Mouse (Mus musculus) neural tube, embryonic 13.5 days (tissue): ENCODE data around the gene Usp32. TPM values are rescaled to one million over a fixed set of nuclear protein-coding genes. Genes with fewer than 3 reads are reported as not detected.

Experiments used
- ATAC-seq: fragments of 200-750 bp; cut with Nextera tagmentation; 2 replicates; pipeline ENCODE4 v1.8.0; 2017; ENCODE audit warnings: low read depth, mild to moderate bottlenecking, moderate TSS enrichment, moderate library complexity
- H3K27ac ChIP-seq: fragments of 300-500 bp; sonication (generic); replicated peaks from 2 replicates; pipeline ENCODE4 v1.5.1; 2015; ENCODE audit warnings: moderate library complexity, mild to moderate bottlenecking, inconsistent platforms
- H3K27me3 ChIP-seq: fragments of 300-500 bp; sonication (generic); 2 replicates; pipeline ENCODE4 v1.6.1; 2015; ENCODE audit warnings: mild to moderate bottlenecking, inconsistent platforms
- H3K36me3 ChIP-seq: fragments of 300-500 bp; sonication (generic); 2 replicates; pipeline ENCODE4 v1.6.1; 2015; ENCODE audit warnings: mild to moderate bottlenecking, inconsistent platforms
- H3K4me1 ChIP-seq: fragments of 300-500 bp; sonication (generic); replicated peaks from 2 replicates; pipeline ENCODE4 v1.6.1; 2015; ENCODE audit warnings: inconsistent platforms
- H3K4me2 ChIP-seq: fragments of 300-500 bp; sonication (generic); 2 replicates; pipeline ENCODE4 v1.6.1; 2015; ENCODE audit warnings: inconsistent platforms, mild to moderate bottlenecking, moderate library complexity
- H3K4me3 ChIP-seq: fragments of 300-500 bp; sonication (generic); 2 replicates; pipeline ENCODE4 v1.5.1; 2015; ENCODE audit warnings: mild to moderate bottlenecking, inconsistent platforms
- H3K9ac ChIP-seq: fragments of 300-500 bp; sonication (generic); 2 replicates; pipeline ENCODE4 v1.6.1; 2015; ENCODE audit warnings: moderate library complexity, mild to moderate bottlenecking, inconsistent platforms
- H3K9me3 ChIP-seq: fragments of 300-500 bp; sonication (generic); 2 replicates; pipeline ENCODE4 v1.6.1; 2016; ENCODE audit warnings: inconsistent platforms
- WGBS: fragments of 180-500 bp; shearing (Covaris S2); methylation state at CpG from one replicate; pipeline ENCODE4 v1.1.7; 2015; 5-methylcytosine and 5-hydroxymethylcytosine counted together
- polyA plus RNA-seq: library from polyadenylated mRNA; unstranded; fragments of >200 nt; fragmentation: Nextera tagmentation; extraction: Ambion mirVana; gene quantifications from 2 replicates; pipeline ENCODE4 v1.2.1, GENCODE M21; 2015

Usp32 gene
- polyA plus RNA-seq, 1 experiment from 2014 or later: 11.6 TPM

GRCm38 (mm10) chr11:85116084-85116844, 23.7 kb downstream of the Usp32 start:
- Histone ChIP-seq H3K4me2 (no peak overlapping the region), H3K27me3 (no peaks in the 10 kb centered on the region), H3K9ac (no peak overlapping the region), H3K4me3 (no peak overlapping the region), H3K4me1 (no peaks in the 10 kb centered on the region), H3K9me3 (no peaks in the 10 kb centered on the region), H3K36me3 (peaks cover 2% of the 10 kb centered on the region), H3K27ac (no peak overlapping the region)
- 89% methylated on average over 3 of the region's 3 CpGs for WGBS
- ATAC-seq: no peak

GRCm38 (mm10) chr11:85109957-85110356, 30.0 kb downstream of the Usp32 start:
- ATAC-seq: no peak
- no peaks in the 10 kb centered on the region for H3K27me3 ChIP-seq
- no peaks in the 10 kb centered on the region; the same call in 1 of the 2 replicates for H3K9me3 ChIP-seq
- no peak overlapping the region for H3K27ac ChIP-seq
- H3K9ac ChIP-seq: no peak overlapping the region
- H3K36me3 ChIP-seq: peaks cover 9% of the 10 kb centered on the region
- H3K4me2 ChIP-seq: no peak overlapping the region
- H3K4me3 ChIP-seq: no peak overlapping the region
- H3K4me1 ChIP-seq: no peaks in the 10 kb centered on the region

- no peak overlapping the region for H3K4me2 ChIP-seq
- no peaks in the 10 kb centered on the region for H3K4me1 ChIP-seq
- no peak overlapping the region for H3K4me3 ChIP-seq
- no peak for ATAC-seq
- no peaks in the 10 kb centered on the region for H3K27me3 ChIP-seq
- no peak overlapping the region for H3K27ac ChIP-seq
- 94% methylated on average over 3 of the region's 3 CpGs for WGBS
- H3K9ac ChIP-seq: no peak overlapping the region
- no peaks in the 10 kb centered on the region; the same call in 1 of the 2 replicates for H3K9me3 ChIP-seq
- H3K36me3 ChIP-seq: peaks cover 15% of the 10 kb centered on the region
These were observed 32.7 kb downstream of the Usp32 start for GRCm38 (mm10) chr11:85107217-85107616.

- no peaks in the 10 kb centered on the region for H3K9me3 ChIP-seq
- H3K36me3 ChIP-seq: peaks cover 9% of the 10 kb centered on the region
- no peak overlapping the region for H3K4me3 ChIP-seq
- H3K27ac ChIP-seq: no peak overlapping the region
- H3K9ac ChIP-seq: no peak overlapping the region
- no peaks in the 10 kb centered on the region for H3K27me3 ChIP-seq
- ATAC-seq: no peak
- no peak overlapping the region for H3K4me2 ChIP-seq
- WGBS: 86% methylated on average over 2 of the region's 2 CpGs
- H3K4me1 ChIP-seq: no peaks in the 10 kb centered on the region
These were observed 34.1 kb downstream of the Usp32 start for GRCm38 (mm10) chr11:85105836-85106235.

GRCm38 (mm10) chr11:85103763-85104162, 36.2 kb downstream of the Usp32 start:
- Histone ChIP-seq H3K4me3 (no peak overlapping the region), H3K4me1 (no peaks in the 10 kb centered on the region), H3K9me3 (no peaks in the 10 kb centered on the region), H3K4me2 (no peak overlapping the region), H3K9ac (no peak overlapping the region), H3K36me3 (peaks cover 12% of the 10 kb centered on the region), H3K27me3 (no peaks in the 10 kb centered on the region), H3K27ac (no peak overlapping the region)
- no peak for ATAC-seq
- WGBS: 56% methylated on average over 2 of the region's 2 CpGs

GRCm38 (mm10) chr11:85095116-85095515, 44.8 kb downstream of the Usp32 start:
- H3K9me3 ChIP-seq: no peaks in the 10 kb centered on the region
- no peaks in the 10 kb centered on the region for H3K27me3 ChIP-seq
- H3K4me3 ChIP-seq: no peak overlapping the region
- H3K4me1 ChIP-seq: no peaks in the 10 kb centered on the region
- no peak overlapping the region for H3K27ac ChIP-seq
- no peak for ATAC-seq
- no peak overlapping the region for H3K9ac ChIP-seq
- 77% methylated on average over 5 of the region's 5 CpGs for WGBS
- peaks cover 15% of the 10 kb centered on the region for H3K36me3 ChIP-seq
- H3K4me2 ChIP-seq: no peak overlapping the region

- H3K4me3 ChIP-seq: no peak overlapping the region
- no peaks in the 10 kb centered on the region for H3K27me3 ChIP-seq
- no peak for ATAC-seq
- H3K9ac ChIP-seq: no peak overlapping the region
- H3K4me1 ChIP-seq: no peaks in the 10 kb centered on the region
- no peaks in the 10 kb centered on the region for H3K9me3 ChIP-seq
- H3K4me2 ChIP-seq: no peak overlapping the region
- peaks cover 26% of the 10 kb centered on the region for H3K36me3 ChIP-seq
- no peak overlapping the region for H3K27ac ChIP-seq
These were observed 53.7 kb downstream of the Usp32 start for GRCm38 (mm10) chr11:85086253-85086652.

- Histone ChIP-seq H3K36me3 (peaks cover 22% of the 10 kb centered on the region), H3K27ac (no peak overlapping the region), H3K4me3 (no peak overlapping the region), H3K4me1 (no peaks in the 10 kb centered on the region), H3K9me3 (no peaks in the 10 kb centered on the region), H3K4me2 (no peak overlapping the region), H3K27me3 (no peaks in the 10 kb centered on the region), H3K9ac (no peak overlapping the region)
- 97% methylated on average over 4 of the region's 4 CpGs for WGBS
- ATAC-seq: no peak
These were observed 72.1 kb downstream of the Usp32 start for GRCm38 (mm10) chr11:85067871-85068270.

GRCm38 (mm10) chr11:85058562-85058961, 81.4 kb downstream of the Usp32 start:
- Histone ChIP-seq H3K4me3 (no peak overlapping the region), H3K9ac (no peak overlapping the region), H3K27me3 (no peaks in the 10 kb centered on the region), H3K4me1 (no peaks in the 10 kb centered on the region), H3K27ac (no peak overlapping the region), H3K9me3 (no peaks in the 10 kb centered on the region), H3K4me2 (no peak overlapping the region), H3K36me3 (peaks cover 7% of the 10 kb centered on the region; the same call in 1 of the 2 replicates)
- ATAC-seq: no peak
- WGBS: 95% methylated on average over 4 of the region's 4 CpGs

- 100% methylated on average over 1 of the region's 1 CpGs for WGBS
- H3K4me1 ChIP-seq: no peaks in the 10 kb centered on the region
These were observed 82.4 kb downstream of the Usp32 start for GRCm38 (mm10) chr11:85057544-85057943.

GRCm38 (mm10) chr11:85056901-85057300, 83.1 kb downstream of the Usp32 start:
- Histone ChIP-seq H3K4me2 (no peak overlapping the region), H3K36me3 (peaks cover 7% of the 10 kb centered on the region; the same call in 1 of the 2 replicates), H3K9ac (no peak overlapping the region), H3K27me3 (no peaks in the 10 kb centered on the region), H3K4me3 (no peak overlapping the region), H3K4me1 (no peaks in the 10 kb centered on the region), H3K27ac (no peak overlapping the region), H3K9me3 (no peaks in the 10 kb centered on the region)
- no peak for ATAC-seq
- WGBS: 88% methylated on average over 5 of the region's 5 CpGs

More at GRCm38 (mm10) chr11:85057544-85057943, 82.4 kb downstream of the Usp32 start:
- H3K9ac ChIP-seq: no peak overlapping the region
- no peak for ATAC-seq
- H3K27ac ChIP-seq: no peak overlapping the region
- no peak overlapping the region for H3K4me3 ChIP-seq
- H3K27me3 ChIP-seq: no peaks in the 10 kb centered on the region
- no peaks in the 10 kb centered on the region for H3K9me3 ChIP-seq
- H3K4me2 ChIP-seq: no peak overlapping the region
- peaks cover 7% of the 10 kb centered on the region; the same call in 1 of the 2 replicates for H3K36me3 ChIP-seq

- Histone ChIP-seq H3K9me3 (no peaks in the 10 kb centered on the region), H3K27me3 (no peaks in the 10 kb centered on the region), H3K27ac (no peak overlapping the region), H3K4me1 (no peaks in the 10 kb centered on the region), H3K4me3 (no peak overlapping the region), H3K9ac (no peak overlapping the region), H3K4me2 (no peak overlapping the region), H3K36me3 (peaks cover 7% of the 10 kb centered on the region; the same call in 1 of the 2 replicates)
- WGBS: 93% methylated on average over 2 of the region's 2 CpGs
- no peak for ATAC-seq
These were observed 84.4 kb downstream of the Usp32 start for GRCm38 (mm10) chr11:85055561-85055960.

- Histone ChIP-seq H3K4me1 (no peaks in the 10 kb centered on the region), H3K4me2 (no peak overlapping the region), H3K9ac (no peak overlapping the region), H3K4me3 (no peak overlapping the region), H3K27ac (no peak overlapping the region), H3K9me3 (no peaks in the 10 kb centered on the region), H3K27me3 (no peaks in the 10 kb centered on the region), H3K36me3 (peaks cover 53% of the 10 kb centered on the region)
- 79% methylated on average over 3 of the region's 3 CpGs for WGBS
- no peak for ATAC-seq
These were observed 100.7 kb downstream of the Usp32 start for GRCm38 (mm10) chr11:85039256-85039655.
